Comparison of ENCODE assay signal across 8 mouse cellular contexts in genomic region chr2:45116531-45117024, GRCm38 (mm10). TPM values are rescaled to one million over a fixed set of nuclear protein-coding genes. Genes with fewer than 3 reads are reported as not detected.
DNase-seq lines count a peak whose midpoint lies in the region; ATAC-seq and TF ChIP-seq lines count a peak whose summit lies in the region.

No protein-coding gene starts in this region.

- in situ Hi-C loops in ES-E14 (cut with MboI; ENCODE audit: low sequenced_read_pairs in 2 of 2, unreplicated experiment in 2 of 2) = no loop called here

- ATAC-seq in embryonic facial prominence, embryonic 11.5 days (replicated peaks; ENCODE audit: insufficient number of reproducible peaks, low FRiP score, low TSS enrichment, low read depth) = 0 out of 2 replicates have a peak, but pooled peaks have one; percentile 12
- ATAC-seq in hindbrain, embryonic 11.5 days (ENCODE audit: low FRiP score) = peak; percentile 34
- ATAC-seq in limb, embryonic 15.5 days (ENCODE audit: insufficient number of reproducible peaks, low FRiP score, low TSS enrichment, low read depth) = no peak

- H3K9me3 ChIP-seq in ES-E14 (ENCODE audit: control insufficient read depth, insufficient read depth, low read depth, low read length) = no peaks in the 10 kb centered on the region
- no peaks in the 10 kb centered on the region for H3K9me3 ChIP-seq in embryonic facial prominence, embryonic 11.5 days (replicated peaks; ENCODE audit: control insufficient read depth, low read length)
- H3K9me3 ChIP-seq in hindbrain, embryonic 11.5 days (ENCODE audit: control insufficient read depth, low read length) = no peaks in the 10 kb centered on the region
- H3K9me3 ChIP-seq in limb, embryonic 15.5 days = no peaks in the 10 kb centered on the region

- peak overlapping the region; percentile 24; the same call in 1 of the 2 replicates for H3K9ac ChIP-seq in ES-E14 (ENCODE audit: insufficient read depth, low read depth, low read length, poor library complexity, severe bottlenecking)
- H3K9ac ChIP-seq in embryonic facial prominence, embryonic 11.5 days (replicated peaks; ENCODE audit: low read length) = peak overlapping the region; percentile 70
- H3K9ac ChIP-seq in hindbrain, embryonic 11.5 days (ENCODE audit: low read depth, low read length) = peak overlapping the region; percentile 64
- peak overlapping the region; percentile 55 for H3K9ac ChIP-seq in limb, embryonic 15.5 days

- no peaks in the 10 kb centered on the region for H3K36me3 ChIP-seq in ES-E14 (ENCODE audit: control insufficient read depth, insufficient read depth, low read length, poor library complexity, severe bottlenecking)
- H3K36me3 ChIP-seq in embryonic facial prominence, embryonic 11.5 days (replicated peaks; ENCODE audit: control insufficient read depth, insufficient read depth, low read depth, low read length) = no peaks in the 10 kb centered on the region
- no peaks in the 10 kb centered on the region for H3K36me3 ChIP-seq in hindbrain, embryonic 11.5 days (ENCODE audit: control insufficient read depth, insufficient read depth, low read length)
- no peaks in the 10 kb centered on the region for H3K36me3 ChIP-seq in limb, embryonic 15.5 days
- no peaks in the 10 kb centered on the region for H3K36me3 ChIP-seq in small intestine, adult 2 months (ENCODE audit: control insufficient read depth, insufficient read depth, low read length)

- TF ChIP-seq POLR2A in small intestine, adult 2 months (IDR thresholded peaks at IDR 0.05; ENCODE audit: low read depth, low read length) = no peak

- no peak for TF ChIP-seq CTCF in small intestine, adult 2 months (IDR thresholded peaks at IDR 0.05; ENCODE audit: extremely low read depth, insufficient read length, insufficient replicate concordance, low read depth, low read length)

- under 1% methylated on average over 25 of the region's 25 CpGs for WGBS in embryonic facial prominence, embryonic 11.5 days
- under 1% methylated on average over 25 of the region's 25 CpGs for WGBS in hindbrain, embryonic 11.5 days
- 0% methylated on average over 25 of the region's 25 CpGs for WGBS in limb, embryonic 15.5 days
- 2% methylated on average over 25 of the region's 25 CpGs for WGBS in small intestine, adult 2 months

- H3K27ac ChIP-seq in ES-E14 (ENCODE audit: insufficient read depth, low read depth, low read length, poor library complexity, severe bottlenecking) = peak overlapping the region; percentile 42; the same call in 1 of the 2 replicates
- H3K27ac ChIP-seq in embryonic facial prominence, embryonic 11.5 days (replicated peaks; ENCODE audit: low read depth, low read length) = peak overlapping the region; percentile 75
- peak overlapping the region; percentile 93 for H3K27ac ChIP-seq in hindbrain, embryonic 11.5 days (ENCODE audit: low read depth, low read length)
- peak overlapping the region; percentile 84 for H3K27ac ChIP-seq in limb, embryonic 15.5 days
- peak overlapping the region; percentile 62; the same call in 1 of the 2 replicates for H3K27ac ChIP-seq in small intestine, adult 2 months (ENCODE audit: insufficient read depth, low read depth, low read length)

- peak overlapping the region; percentile 93 for H3K4me2 ChIP-seq in embryonic facial prominence, embryonic 11.5 days (ENCODE audit: low read depth, low read length)
- peak overlapping the region; percentile 78 for H3K4me2 ChIP-seq in hindbrain, embryonic 11.5 days (replicated peaks; ENCODE audit: low read depth, low read length)
- H3K4me2 ChIP-seq in limb, embryonic 15.5 days = peak overlapping the region; percentile 78

- peak overlapping the region; percentile 66 to 69 for H3K4me3 ChIP-seq in ES-E14 (ENCODE audit: insufficient read depth in 1 of 2, low read depth in 1 of 2, low read length in 2 of 2, poor library complexity in 1 of 2, severe bottlenecking in 1 of 2)
- H3K4me3 ChIP-seq in embryonic facial prominence, embryonic 11.5 days (ENCODE audit: low read depth, low read length) = peak overlapping the region; percentile 54
- peak overlapping the region; percentile 59 for H3K4me3 ChIP-seq in hindbrain, embryonic 11.5 days (ENCODE audit: low read depth, low read length)
- H3K4me3 ChIP-seq in limb, embryonic 15.5 days = peak overlapping the region; percentile 53
- H3K4me3 ChIP-seq in small intestine, adult 2 months (ENCODE audit: low read depth, low read length) = peak overlapping the region; percentile 58

- H3K4me1 ChIP-seq in ES-E14 (ENCODE audit: control insufficient read depth in 2 of 2, insufficient read depth in 2 of 2, low read length in 2 of 2, poor library complexity in 1 of 2) = peaks cover 2 to 5% of the 10 kb centered on the region in 2 experiments; a peak in 1 of 4 replicates
- no peaks in the 10 kb centered on the region for H3K4me1 ChIP-seq in embryonic facial prominence, embryonic 11.5 days (ENCODE audit: control insufficient read depth, insufficient read depth, low read length)
- H3K4me1 ChIP-seq in hindbrain, embryonic 11.5 days (replicated peaks; ENCODE audit: control insufficient read depth, insufficient read depth, low read length) = no peaks in the 10 kb centered on the region
- H3K4me1 ChIP-seq in limb, embryonic 15.5 days = peaks cover 13% of the 10 kb centered on the region
- no peaks in the 10 kb centered on the region; the same call in 1 of the 2 replicates for H3K4me1 ChIP-seq in small intestine, adult 2 months (ENCODE audit: control insufficient read depth, insufficient read depth, insufficient read length, low read length)

- peak; percentile 51 to 65 for DNase-seq in layer of hippocampus, postnatal 10 days (ENCODE audit: low spot score in 2 of 2)
- no peak for DNase-seq in layer of hippocampus, adult 8-10 months (ENCODE audit: low spot score in 2 of 2)
- DNase-seq in ES-E14 (ENCODE audit: low read depth, low spot score) = no peak
- peak; percentile 45 for DNase-seq in embryonic facial prominence, embryonic 11.5 days (ENCODE audit: low spot score)
- peak; percentile 64 for DNase-seq in hindbrain, embryonic 11.5 days (ENCODE audit: low spot score)
- DNase-seq in T-cell, adult 2 months (ENCODE audit: low spot score) = no peak

- no peaks in the 10 kb centered on the region for H3K27me3 ChIP-seq in embryonic facial prominence, embryonic 11.5 days (ENCODE audit: control insufficient read depth, insufficient read depth, low read length)
- no peaks in the 10 kb centered on the region for H3K27me3 ChIP-seq in hindbrain, embryonic 11.5 days (ENCODE audit: control insufficient read depth, insufficient read depth, low read length)
- H3K27me3 ChIP-seq in limb, embryonic 15.5 days = peaks cover 26% of the 10 kb centered on the region
- peaks cover 30% of the 10 kb centered on the region for H3K27me3 ChIP-seq in small intestine, adult 2 months (ENCODE audit: control insufficient read depth, insufficient read depth, low read length)

TF ChIP-seq in ES-E14, 5 proteins besides CTCF, POLR2A, EP300 and RAD21:
- TF ChIP-seq HCFC1 (IDR thresholded peaks at IDR 0.05; ENCODE audit: borderline replicate concordance, insufficient read depth, low read length) (no peak), MAFK (IDR thresholded peaks at IDR 0.05; ENCODE audit: insufficient read depth, low read depth, low read length) (no peak), ZC3H11A (IDR thresholded peaks at IDR 0.05; ENCODE audit: borderline replicate concordance, low read depth, low read length) (no peak)

RNA-seq across cellular contexts. Expression of gene Zeb2, which starts 0.6 kb away (rescaled TPM):
- total RNA-seq in layer of hippocampus, postnatal 10 days (2021) = 100 to 1,000 TPM; 351 to 372 TPM
- total RNA-seq in layer of hippocampus, adult 8-10 months (2022) = 100 to 1,000 TPM; 346 to 374 (median 360) TPM
- total RNA-seq in ES-E14 (2012; rRNA removed) = 4.4 and 11.9 TPM in 2 replicates
- 36.7 and 38.5 TPM in 2 replicates for polyA plus RNA-seq in embryonic facial prominence, embryonic 11.5 days (2014; fragmentation: Nextera tagmentation; extraction: Ambion mirVana)
- 57.7 and 58.8 TPM in 2 replicates for polyA plus RNA-seq in hindbrain, embryonic 11.5 days (2014; fragmentation: Nextera tagmentation; extraction: Ambion mirVana)
- 53.6 and 58.2 TPM in 2 replicates for polyA plus RNA-seq in limb, embryonic 15.5 days (2015; fragmentation: Nextera tagmentation; extraction: Ambion mirVana)
- polyA plus RNA-seq in small intestine, adult 2 months (2012; rRNA removed) = 3.1 and 3.7 TPM in 2 replicates

Comparison
In these comparisons a context has a peak if more than half of its experiments do, and no peak if none do; other contexts are left out.
1. DNase-seq: peak in layer of hippocampus, postnatal 10 days (2 of 2), embryonic facial prominence, embryonic 11.5 days (single experiment) and hindbrain, embryonic 11.5 days (single experiment); none in layer of hippocampus, adult 8-10 months (0 of 2), ES-E14 (single experiment) and T-cell, adult 2 months (single experiment).
2. H3K27ac ChIP-seq: peak in every context shown above with its lines; median percentile 93 in hindbrain, embryonic 11.5 days; 84 in limb, embryonic 15.5 days; 75 in embryonic facial prominence, embryonic 11.5 days; 62 in small intestine, adult 2 months; 42 in ES-E14.
3. Peak in every context shown above with its lines, with median percentiles within 50 percentile points of each other: H3K4me3 ChIP-seq, H3K9ac ChIP-seq and H3K4me2 ChIP-seq.